Mouse (Mus musculus): ENCODE results near the gene 5730596B20Rik. TPM values are rescaled to one million over a fixed set of nuclear protein-coding genes. Genes with fewer than 3 reads are reported as not detected.

Gene 5730596B20Rik
- polyA plus RNA-seq, 1 experiment from 2014 or later, result 0.57 TPM

GRCm38 (mm10) chr6:52165441-52166370, 11.6 kb upstream of the 5730596B20Rik start:
- WGBS (ENCODE audit: insufficient replicate concordance), result 2% methylated on average over 28 of the region's 28 CpGs
- ATAC-seq (replicated peaks; ENCODE audit: insufficient number of reproducible peaks, low FRiP score, low TSS enrichment), result no peak
- peaks cover 8% of the 10 kb centered on the region for H3K4me1 ChIP-seq (ENCODE audit: control insufficient read depth, insufficient read depth, low read length)
- H3K36me3 ChIP-seq (ENCODE audit: control insufficient read depth, insufficient read depth, low read length), result no peaks in the 10 kb centered on the region
- H3K4me2 ChIP-seq, result peak overlapping the region; percentile 49
- H3K27ac ChIP-seq (ENCODE audit: low read depth, low read length), result peak overlapping the region; percentile 37; the same call in 1 of the 2 replicates
- H3K4me3 ChIP-seq (ENCODE audit: low read depth, low read length), result peak overlapping the region; percentile 25
- peaks cover 89% of the 10 kb centered on the region for H3K27me3 ChIP-seq (ENCODE audit: control insufficient read depth, insufficient read depth, low read length)
- peak overlapping the region; percentile 29; the same call in 1 of the 2 replicates for H3K9ac ChIP-seq (ENCODE audit: low read depth, low read length)
- H3K9me3 ChIP-seq (replicated peaks; ENCODE audit: control insufficient read depth, low read length), result no peaks in the 10 kb centered on the region

GRCm38 (mm10) chr6:52166431-52167077, 10.7 kb upstream of the 5730596B20Rik start:
- peaks cover 10% of the 10 kb centered on the region for H3K4me1 ChIP-seq (ENCODE audit: control insufficient read depth, insufficient read depth, low read length)
- H3K4me2 ChIP-seq, result peak overlapping the region; percentile 22
- ATAC-seq (replicated peaks; ENCODE audit: insufficient number of reproducible peaks, low FRiP score, low TSS enrichment), result no peak
- no peak overlapping the region for H3K9ac ChIP-seq (ENCODE audit: low read depth, low read length)
- peak overlapping the region; percentile 55; the same call in 1 of the 2 replicates for H3K27ac ChIP-seq (ENCODE audit: low read depth, low read length)
- 6% methylated on average over 4 of the region's 4 CpGs for WGBS (ENCODE audit: insufficient replicate concordance)
- H3K27me3 ChIP-seq (ENCODE audit: control insufficient read depth, insufficient read depth, low read length), result peaks cover 90% of the 10 kb centered on the region
- no peaks in the 10 kb centered on the region for H3K36me3 ChIP-seq (ENCODE audit: control insufficient read depth, insufficient read depth, low read length)
- H3K9me3 ChIP-seq (replicated peaks; ENCODE audit: control insufficient read depth, low read length), result no peaks in the 10 kb centered on the region
- no peak overlapping the region for H3K4me3 ChIP-seq (ENCODE audit: low read depth, low read length)

- Histone ChIP-seq H3K4me1 (ENCODE audit: control insufficient read depth, insufficient read depth, low read length) (peaks cover 10% of the 10 kb centered on the region), H3K9me3 (replicated peaks; ENCODE audit: control insufficient read depth, low read length) (no peaks in the 10 kb centered on the region), H3K4me2 (peak overlapping the region; percentile 46), H3K36me3 (ENCODE audit: control insufficient read depth, insufficient read depth, low read length) (no peaks in the 10 kb centered on the region), H3K27me3 (ENCODE audit: control insufficient read depth, insufficient read depth, low read length) (peaks cover 91% of the 10 kb centered on the region), H3K4me3 (ENCODE audit: low read depth, low read length) (no peak overlapping the region), H3K27ac (ENCODE audit: low read depth, low read length) (peak overlapping the region; percentile 55; the same call in 1 of the 2 replicates), H3K9ac (ENCODE audit: low read depth, low read length) (no peak overlapping the region)
- no peak for ATAC-seq (replicated peaks; ENCODE audit: insufficient number of reproducible peaks, low FRiP score, low TSS enrichment)
- 18% methylated on average over 1 of the region's 1 CpGs for WGBS (ENCODE audit: insufficient replicate concordance)
These were observed 10.1 kb upstream of the 5730596B20Rik start for GRCm38 (mm10) chr6:52167176-52167575.

GRCm38 (mm10) chr6:52167736-52168161, 9.5 kb upstream of the 5730596B20Rik start:
- no peak for ATAC-seq (replicated peaks; ENCODE audit: insufficient number of reproducible peaks, low FRiP score, low TSS enrichment)
- peaks cover 10% of the 10 kb centered on the region for H3K4me1 ChIP-seq (ENCODE audit: control insufficient read depth, insufficient read depth, low read length)
- peaks cover 93% of the 10 kb centered on the region for H3K27me3 ChIP-seq (ENCODE audit: control insufficient read depth, insufficient read depth, low read length)
- no peak overlapping the region for H3K9ac ChIP-seq (ENCODE audit: low read depth, low read length)
- H3K9me3 ChIP-seq (replicated peaks; ENCODE audit: control insufficient read depth, low read length), result no peaks in the 10 kb centered on the region
- H3K27ac ChIP-seq (ENCODE audit: low read depth, low read length), result 0 out of 2 replicates have a peak overlapping the region, but pooled peaks have one; percentile 22
- H3K36me3 ChIP-seq (ENCODE audit: control insufficient read depth, insufficient read depth, low read length), result no peaks in the 10 kb centered on the region
- peak overlapping the region; percentile 46 for H3K4me2 ChIP-seq
- H3K4me3 ChIP-seq (ENCODE audit: low read depth, low read length), result peak overlapping the region; percentile 15; the same call in 1 of the 2 replicates
- WGBS (ENCODE audit: insufficient replicate concordance), result 9% methylated on average over 14 of the region's 14 CpGs

GRCm38 (mm10) chr6:52168191-52169055, 8.9 kb upstream of the 5730596B20Rik start:
- ATAC-seq (replicated peaks; ENCODE audit: insufficient number of reproducible peaks, low FRiP score, low TSS enrichment), result no peak
- Histone ChIP-seq H3K4me2 (peak overlapping the region; percentile 46), H3K4me1 (ENCODE audit: control insufficient read depth, insufficient read depth, low read length) (peaks cover 10% of the 10 kb centered on the region), H3K27ac (ENCODE audit: low read depth, low read length) (0 out of 2 replicates have a peak overlapping the region, but pooled peaks have one; percentile 12), H3K9me3 (replicated peaks; ENCODE audit: control insufficient read depth, low read length) (no peaks in the 10 kb centered on the region), H3K36me3 (ENCODE audit: control insufficient read depth, insufficient read depth, low read length) (no peaks in the 10 kb centered on the region), H3K4me3 (ENCODE audit: low read depth, low read length) (peak overlapping the region; percentile 13), H3K9ac (ENCODE audit: low read depth, low read length) (peak overlapping the region; percentile 47; the same call in 1 of the 2 replicates), H3K27me3 (ENCODE audit: control insufficient read depth, insufficient read depth, low read length) (peaks cover 93% of the 10 kb centered on the region)
- WGBS (ENCODE audit: insufficient replicate concordance), result 3% methylated on average over 42 of the region's 42 CpGs

GRCm38 (mm10) chr6:52169499-52170165, 7.7 kb upstream of the 5730596B20Rik start:
- Histone ChIP-seq H3K9ac (ENCODE audit: low read depth, low read length) (no peak overlapping the region; the same call in 1 of the 2 replicates), H3K4me1 (ENCODE audit: control insufficient read depth, insufficient read depth, low read length) (peaks cover 10% of the 10 kb centered on the region; the same call in 1 of the 2 replicates), H3K9me3 (replicated peaks; ENCODE audit: control insufficient read depth, low read length) (no peaks in the 10 kb centered on the region), H3K4me2 (peak overlapping the region; percentile 42), H3K36me3 (ENCODE audit: control insufficient read depth, insufficient read depth, low read length) (no peaks in the 10 kb centered on the region), H3K27me3 (ENCODE audit: control insufficient read depth, insufficient read depth, low read length) (peaks cover 90% of the 10 kb centered on the region), H3K27ac (ENCODE audit: low read depth, low read length) (peak overlapping the region; percentile 46; the same call in 1 of the 2 replicates), H3K4me3 (ENCODE audit: low read depth, low read length) (0 out of 2 replicates have a peak overlapping the region, but pooled peaks have one; percentile 5)
- WGBS (ENCODE audit: insufficient replicate concordance), result 13% methylated on average over 16 of the region's 16 CpGs
- ATAC-seq (replicated peaks; ENCODE audit: insufficient number of reproducible peaks, low FRiP score, low TSS enrichment), result no peak

GRCm38 (mm10) chr6:52170166-52170897, 7.0 kb upstream of the 5730596B20Rik start:
- Histone ChIP-seq H3K36me3 (ENCODE audit: control insufficient read depth, insufficient read depth, low read length) (no peaks in the 10 kb centered on the region), H3K4me3 (ENCODE audit: low read depth, low read length) (0 out of 2 replicates have a peak overlapping the region, but pooled peaks have one; percentile 5), H3K4me1 (ENCODE audit: control insufficient read depth, insufficient read depth, low read length) (peaks cover 10% of the 10 kb centered on the region; the same call in 1 of the 2 replicates), H3K9ac (ENCODE audit: low read depth, low read length) (peak overlapping the region; percentile 56; the same call in 1 of the 2 replicates), H3K9me3 (replicated peaks; ENCODE audit: control insufficient read depth, low read length) (no peaks in the 10 kb centered on the region), H3K4me2 (peak overlapping the region; percentile 42), H3K27ac (ENCODE audit: low read depth, low read length) (peak overlapping the region; percentile 46; the same call in 1 of the 2 replicates), H3K27me3 (ENCODE audit: control insufficient read depth, insufficient read depth, low read length) (peaks cover 90% of the 10 kb centered on the region)
- ATAC-seq (replicated peaks; ENCODE audit: insufficient number of reproducible peaks, low FRiP score, low TSS enrichment), result no peak
- 3% methylated on average over 40 of the region's 40 CpGs for WGBS (ENCODE audit: insufficient replicate concordance)
